Mouse (Mus musculus) gastrocnemius, adult 2 months (tissue): ENCODE data around the gene Nrxn1. TPM values are rescaled to one million over a fixed set of nuclear protein-coding genes. Genes with fewer than 3 reads are reported as not detected.

ENCODE experiments used
- DNase-seq: peaks from one replicate; pipeline ENCODE4 v3.0.0; 2022
- H3K27ac ChIP-seq: fragments of 200-600 bp; 2 replicates; pipeline ENCODE4 v1.8.1; 2022; ENCODE audit warnings: mild to moderate bottlenecking
- H3K4me3 ChIP-seq: fragments of 200-600 bp; 2 replicates; pipeline ENCODE4 v1.8.1; 2022; ENCODE audit warnings: mild to moderate bottlenecking, moderate library complexity
- CTCF ChIP-seq: fragments of 200-600 bp; IDR thresholded peaks from 2 replicates; pipeline ENCODE4 v1.8.1; 2022; ENCODE audit warnings: antibody characterized with exemption, mild to moderate bottlenecking, moderate library complexity
- intact Hi-C: fragments of 180-260 bp; cut with DNase I; formaldehyde crosslinking; loops from one replicate; pipeline ENCODE4 v1.15.1; 2025
- total RNA-seq, 2 experiments: library from RNA; stranded (reverse); gene quantifications; 2 replicates each; pipeline ENCODE4 v1.2.3; 2021

The Nrxn1 gene
- total RNA-seq, 2 experiments from 2014 or later: 0.26 to 0.73 TPM

DNA sequence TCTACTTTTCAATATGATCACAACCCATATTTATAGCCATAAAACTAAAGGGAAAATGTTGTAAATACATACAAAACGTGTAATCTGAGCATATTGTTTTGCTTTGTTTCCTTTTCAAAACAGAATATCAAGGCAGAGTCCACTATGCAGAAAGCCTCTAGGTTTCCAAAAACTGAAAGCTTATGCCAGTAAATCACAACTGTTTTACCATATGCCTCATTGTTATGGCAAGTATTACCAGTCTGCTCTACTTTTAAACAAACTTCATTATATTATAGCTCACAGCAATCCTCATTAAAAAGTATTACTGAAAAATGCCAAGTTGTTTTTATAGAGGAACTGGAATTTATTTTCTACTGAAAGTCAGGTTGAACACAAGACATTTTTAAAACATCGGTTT lies 275.0 kb downstream of the Nrxn1 start:
- intact Hi-C loops: no loop called here
- no peak for TF ChIP-seq CTCF
- no peak overlapping the region for H3K4me3 ChIP-seq
- DNase-seq: no peak
- no peak overlapping the region for H3K27ac ChIP-seq

DNA sequence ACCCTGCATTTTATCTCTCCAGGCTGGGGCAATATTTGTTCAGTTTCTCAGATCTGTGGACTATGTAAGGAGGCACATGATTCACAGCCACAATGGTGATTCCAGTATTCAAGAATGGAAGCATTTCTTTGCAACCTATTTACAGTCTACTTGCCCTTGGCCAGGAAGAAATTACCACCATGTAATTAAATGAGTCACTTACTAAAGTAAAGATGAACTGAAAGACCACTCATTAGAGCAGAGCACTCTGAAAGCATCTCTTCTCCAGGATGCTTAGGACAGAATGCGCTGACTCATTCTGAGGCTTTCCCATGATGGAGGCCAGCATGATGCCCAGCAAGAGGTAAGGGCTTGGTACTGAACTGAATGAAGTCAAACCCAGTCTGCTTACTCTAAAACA lies 277.6 kb downstream of the Nrxn1 start:
- no peak for TF ChIP-seq CTCF
- no peak for DNase-seq
- intact Hi-C loops: no loop called here

DNA sequence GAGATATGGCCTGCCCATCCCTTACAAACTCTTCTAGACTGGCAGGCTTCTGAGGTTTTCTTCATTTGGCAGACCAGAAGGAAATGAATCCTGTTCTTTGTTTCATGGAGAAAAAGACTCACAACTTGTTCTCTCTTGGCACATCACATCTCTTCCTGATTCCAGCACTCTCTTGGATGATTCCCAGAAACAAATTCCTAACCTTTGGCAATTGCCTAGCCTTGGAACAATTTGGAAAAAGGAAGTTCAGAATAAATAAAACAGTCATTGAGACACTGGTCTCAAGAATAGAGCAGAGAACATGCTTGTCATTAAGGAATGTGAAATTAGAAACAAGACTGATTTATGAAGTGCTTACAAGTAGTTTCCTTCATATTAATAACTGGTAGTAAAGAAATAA lies 279.1 kb downstream of the Nrxn1 start:
- DNase-seq: no peak
- intact Hi-C loops: no loop called here

More for the DNA sequence above, 277.6 kb downstream of the Nrxn1 start:
- no peak overlapping the region for H3K27ac ChIP-seq
- H3K4me3 ChIP-seq: no peak overlapping the region

DNA sequence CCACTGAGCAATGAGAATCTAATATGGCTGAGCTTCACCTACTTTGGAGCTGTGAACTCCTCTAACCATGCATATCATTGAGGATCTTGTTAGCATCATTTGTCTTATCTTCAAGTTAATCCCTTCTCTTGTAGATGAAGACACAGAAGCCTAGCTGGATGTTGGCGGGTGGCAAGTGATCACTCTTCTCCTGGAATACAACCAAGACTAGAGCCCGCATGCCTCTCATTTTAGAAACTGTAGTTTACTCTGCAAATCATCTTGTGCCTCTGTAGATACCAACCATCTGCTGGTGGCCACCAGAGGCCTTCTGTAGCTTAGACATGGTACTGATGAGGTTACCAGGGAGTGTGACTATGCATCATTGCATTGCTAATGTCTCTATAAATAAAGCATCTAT lies 280.4 kb downstream of the Nrxn1 start:
- H3K27ac ChIP-seq: no peak overlapping the region
- no peak overlapping the region for H3K4me3 ChIP-seq
- TF ChIP-seq CTCF: no peak
- no peak for DNase-seq
- intact Hi-C loops: no loop called here

More for the DNA sequence above, 279.1 kb downstream of the Nrxn1 start:
- TF ChIP-seq CTCF: no peak
- no peak overlapping the region for H3K27ac ChIP-seq
- H3K4me3 ChIP-seq: no peak overlapping the region

DNA sequence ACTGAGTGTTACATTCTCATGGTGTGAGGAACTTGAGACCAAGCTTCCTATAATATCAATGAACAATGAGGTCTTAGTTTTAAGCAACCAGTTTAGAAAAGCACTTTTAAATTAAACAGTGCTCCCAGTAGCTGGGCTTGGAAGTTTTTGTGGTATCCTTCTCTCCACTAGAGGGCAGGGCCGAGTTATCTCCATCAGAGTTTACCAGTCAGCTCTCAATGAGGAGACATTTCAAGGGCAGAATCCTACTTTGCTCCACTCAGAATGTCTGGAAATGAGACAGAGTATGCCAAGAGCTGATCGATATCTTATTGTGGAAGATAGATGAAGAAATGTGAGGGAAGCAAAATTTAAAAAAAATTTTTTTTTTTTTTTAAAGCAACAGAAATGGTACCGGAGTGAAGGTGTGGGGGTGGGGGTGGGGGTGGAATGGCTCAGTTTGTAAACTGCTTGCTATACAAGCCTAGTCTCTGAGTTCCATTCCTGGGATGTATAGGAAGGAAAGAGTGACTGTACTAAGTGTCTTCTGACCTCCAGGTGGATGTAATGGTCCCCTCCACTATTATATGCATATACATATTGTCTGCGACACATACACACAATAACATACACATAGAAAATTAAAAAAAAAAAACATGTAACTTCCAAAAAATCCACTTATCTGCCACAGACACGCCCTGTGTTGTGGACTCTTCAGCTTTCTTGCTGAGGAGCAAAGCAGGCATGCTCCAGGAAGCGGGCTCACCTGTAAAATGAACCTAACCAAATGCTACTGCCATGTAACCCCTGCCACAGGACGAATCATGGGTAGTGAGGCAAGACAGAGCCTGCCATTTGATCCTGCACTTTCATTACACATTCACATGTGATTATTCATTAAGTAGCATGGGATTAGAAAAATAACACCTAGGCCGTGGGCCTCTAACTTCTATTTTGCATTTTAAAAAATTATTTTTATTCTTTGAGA lies 283.4 kb downstream of the Nrxn1 start:
- Histone ChIP-seq H3K4me3 (no peak overlapping the region), H3K27ac (no peak overlapping the region)
- intact Hi-C loops: no loop called here
- DNase-seq: peak; percentile 20
- TF ChIP-seq CTCF: peak; percentile 64

DNA sequence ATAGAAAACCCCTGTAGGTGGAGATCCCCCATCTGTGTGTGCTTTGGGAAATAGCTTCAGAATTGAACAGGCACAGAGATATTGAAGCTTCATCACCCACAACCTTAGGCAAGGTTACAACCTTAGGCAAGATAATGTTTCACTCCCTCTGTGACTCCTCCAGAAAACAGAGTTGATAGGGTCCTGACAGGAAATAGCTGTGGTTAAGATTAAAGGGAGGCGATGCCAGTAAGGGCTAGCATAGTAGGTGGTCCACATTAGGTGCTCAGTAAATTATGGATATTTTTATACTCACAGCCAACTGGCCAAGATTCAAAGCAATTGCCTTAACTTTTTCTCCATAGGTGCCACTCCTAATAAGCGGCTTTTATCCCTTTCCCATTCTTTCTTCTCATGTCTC lies 284.6 kb downstream of the Nrxn1 start:
- no peak overlapping the region for H3K27ac ChIP-seq
- no peak overlapping the region for H3K4me3 ChIP-seq
- TF ChIP-seq CTCF: no peak
- intact Hi-C loops: no loop called here
- no peak for DNase-seq

DNA sequence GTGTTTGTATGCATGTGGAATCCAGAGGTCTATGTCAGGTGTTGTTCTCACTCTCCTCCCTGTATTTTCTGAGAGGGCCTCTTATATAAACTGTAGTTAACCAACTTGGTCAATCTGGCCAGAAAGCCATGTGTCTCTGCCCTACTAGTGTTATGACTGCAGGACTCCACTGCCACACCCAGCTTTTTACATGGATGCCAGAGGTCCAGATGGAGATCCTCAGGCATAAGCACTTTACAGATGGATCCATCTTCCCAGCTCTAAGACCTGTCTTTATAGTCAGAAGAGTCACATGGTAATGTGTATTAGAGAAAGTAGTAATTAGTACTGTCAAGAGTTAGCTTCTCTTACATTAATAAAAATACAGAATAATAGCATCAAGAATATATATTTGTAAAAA lies 285.7 kb downstream of the Nrxn1 start:
- TF ChIP-seq CTCF: no peak
- no peak overlapping the region for H3K27ac ChIP-seq
- intact Hi-C loops: no loop called here

DNA sequence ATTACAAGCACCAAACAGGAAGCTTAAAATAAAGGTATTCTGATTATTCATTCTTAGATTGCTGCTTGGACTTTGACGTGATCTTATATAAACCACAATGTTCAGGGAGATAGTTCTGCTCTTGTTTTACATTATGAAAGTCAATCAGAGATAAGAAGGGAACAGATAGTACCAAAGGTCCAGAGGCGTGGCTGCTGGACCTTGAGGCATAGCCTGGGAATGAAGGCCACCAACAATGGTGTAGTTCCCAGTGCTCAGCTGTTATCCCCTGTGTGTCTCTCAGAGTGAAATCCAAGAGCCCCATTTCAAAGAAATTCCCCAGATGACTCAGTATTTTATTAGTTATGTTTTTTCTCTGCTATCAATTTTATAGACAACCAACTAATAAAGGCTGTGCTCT lies 294.2 kb downstream of the Nrxn1 start:
- Histone ChIP-seq H3K27ac (no peak overlapping the region), H3K4me3 (no peak overlapping the region)
- no peak for DNase-seq
- intact Hi-C loops: no loop called here
- TF ChIP-seq CTCF: no peak

More for the DNA sequence above, 285.7 kb downstream of the Nrxn1 start:
- H3K4me3 ChIP-seq: no peak overlapping the region
- DNase-seq: no peak

DNA sequence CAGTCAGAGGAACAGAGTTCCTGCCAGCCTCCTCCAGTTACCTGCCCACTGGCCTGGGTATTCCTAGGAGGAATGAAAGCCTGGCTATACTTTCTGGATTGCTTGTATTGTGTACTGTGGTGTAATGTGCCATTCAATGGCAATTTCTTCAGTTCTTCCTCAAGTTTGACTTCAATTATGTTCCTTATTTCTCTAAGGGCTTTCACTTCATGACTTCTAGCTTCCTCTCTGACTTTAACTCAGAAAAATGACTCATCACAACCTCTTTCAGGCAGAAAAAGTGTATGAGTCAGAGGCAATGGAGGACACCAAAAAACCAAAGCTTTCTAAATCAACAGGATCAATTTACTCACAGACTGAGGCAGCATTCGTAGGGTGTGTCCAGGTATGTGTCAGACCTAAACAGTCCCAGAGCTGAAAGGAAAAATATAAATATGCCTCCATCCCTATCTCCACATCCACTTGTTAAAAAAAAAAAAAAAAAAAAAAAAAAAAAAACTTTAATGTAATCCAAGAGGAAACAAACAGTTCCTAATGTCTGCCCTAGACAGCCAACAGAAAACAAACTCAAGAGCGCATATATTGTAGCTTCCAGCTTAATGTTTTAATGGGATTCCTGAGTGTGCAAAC lies 295.1 kb downstream of the Nrxn1 start:
- no peak overlapping the region for H3K4me3 ChIP-seq
- DNase-seq: no peak
- TF ChIP-seq CTCF: no peak

DNA sequence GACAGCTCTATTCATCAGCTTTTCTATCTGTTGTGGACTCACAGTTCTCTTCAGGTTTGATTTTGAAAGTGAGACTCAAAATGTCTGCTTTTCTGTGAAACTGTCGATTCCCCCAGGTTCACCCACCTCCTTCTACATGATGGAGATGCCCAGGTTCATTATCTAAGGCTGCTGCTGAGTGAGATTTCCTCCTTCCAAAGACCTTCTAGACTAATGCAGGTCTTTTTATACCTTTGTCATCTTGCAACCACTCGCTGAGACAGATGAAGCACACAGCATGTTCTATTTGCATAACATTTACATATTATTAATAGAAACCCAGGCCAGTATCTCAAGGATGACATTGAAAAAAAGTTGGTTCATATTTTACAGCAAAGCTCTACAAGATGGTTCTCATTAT lies 295.9 kb downstream of the Nrxn1 start:
- Histone ChIP-seq H3K4me3 (no peak overlapping the region), H3K27ac (no peak overlapping the region)
- intact Hi-C loops: no loop called here
- no peak for TF ChIP-seq CTCF
- no peak for DNase-seq

More for the DNA sequence above, 295.1 kb downstream of the Nrxn1 start:
- H3K27ac ChIP-seq: no peak overlapping the region
- intact Hi-C loops: no loop called here

DNA sequence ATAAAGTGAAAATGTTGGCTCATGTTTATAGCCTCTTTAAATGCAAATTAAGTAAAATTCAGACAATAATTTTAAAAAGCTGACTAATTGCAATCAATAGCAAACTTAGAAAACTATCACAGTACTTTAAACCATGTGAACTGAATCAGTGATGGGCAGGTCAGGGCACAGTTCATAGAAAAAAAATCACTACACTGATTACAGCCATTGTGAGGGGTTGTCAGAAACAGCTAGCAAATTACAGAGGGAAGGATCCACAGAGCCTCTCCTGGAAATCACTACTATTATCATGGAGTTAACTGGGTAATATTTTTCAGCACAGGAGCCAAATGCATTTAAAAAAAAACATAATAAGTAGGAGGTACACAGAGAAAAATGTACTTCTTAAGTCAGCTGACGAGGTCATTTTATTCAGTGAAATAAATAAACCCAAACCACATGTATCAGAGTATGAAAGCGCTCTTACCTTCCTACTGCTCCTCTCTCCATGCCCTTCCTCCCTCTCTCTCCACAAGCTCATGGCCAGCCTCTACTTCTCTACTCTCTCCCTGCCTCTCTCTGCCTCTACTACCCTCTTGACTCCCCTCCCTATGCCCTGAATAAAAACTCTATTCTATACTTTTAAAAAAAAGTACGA lies 304.3 kb downstream of the Nrxn1 start:
- DNase-seq: no peak
- no peak for TF ChIP-seq CTCF
- intact Hi-C loops: no loop called here
- H3K27ac ChIP-seq: no peak overlapping the region
- no peak overlapping the region for H3K4me3 ChIP-seq

DNA sequence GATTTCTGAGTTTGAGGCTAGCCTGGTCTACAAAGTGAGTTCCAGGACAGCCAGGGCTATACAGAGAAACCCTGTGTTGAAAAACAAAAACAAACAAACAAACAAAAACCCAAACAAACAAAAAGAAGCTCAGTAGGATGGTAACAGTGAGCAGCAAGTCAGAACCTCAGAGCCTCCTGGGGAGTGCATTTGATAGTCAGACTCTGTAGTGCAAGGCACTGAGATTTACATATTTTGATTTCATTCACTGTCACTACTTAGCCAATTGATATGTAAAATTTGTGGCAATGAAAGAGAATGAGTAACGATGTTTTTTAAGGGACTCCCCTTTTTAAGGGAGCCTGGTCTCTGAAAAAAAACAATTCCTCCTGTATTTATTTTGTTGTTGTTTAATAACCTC lies 304.8 kb downstream of the Nrxn1 start:
- Histone ChIP-seq H3K4me3 (no peak overlapping the region), H3K27ac (no peak overlapping the region)
- no peak for DNase-seq
- TF ChIP-seq CTCF: no peak
- intact Hi-C loops: no loop called here
